Mouse (Mus musculus): ENCODE data around the gene Tmem108.
A peak's percentile ranks its signal among the peaks of the same experiment; 100 is the strongest.

Tmem108 gene

DNA sequence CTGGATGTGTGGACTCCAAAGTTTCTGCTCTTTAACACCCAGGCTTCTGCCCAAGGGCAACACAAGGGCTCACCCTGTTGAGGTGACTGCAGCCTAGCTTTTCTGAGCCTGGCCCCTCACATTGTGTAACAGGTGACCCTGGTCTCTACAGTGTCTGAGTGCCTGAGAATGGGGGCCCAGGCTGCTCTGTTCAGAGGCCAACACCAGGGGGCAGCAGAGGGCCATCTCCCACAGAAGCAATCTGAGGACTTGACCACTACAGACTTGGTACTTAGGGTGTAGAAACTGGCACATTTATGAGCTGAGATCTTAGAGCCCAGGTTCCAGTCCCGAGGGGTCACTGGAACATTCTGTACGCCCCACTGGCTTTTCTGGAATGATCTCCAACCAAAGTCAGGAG lies 271.2 kb downstream of the Tmem108 start:
- no peak overlapping the region for H3K4me3 ChIP-seq (replicated peaks; ENCODE audit: low read length)
- H3K27me3 ChIP-seq (ENCODE audit: insufficient read depth, low read length) = 0 out of 2 replicates have a peak, but pooled peaks cover 2% of the 10 kb centered on the region
- H3K9me3 ChIP-seq (ENCODE audit: low read length) = no peaks in the 10 kb centered on the region
- no peaks in the 10 kb centered on the region for H3K36me3 ChIP-seq (ENCODE audit: insufficient read depth, low read length)
- peaks cover 8% of the 10 kb centered on the region for H3K4me1 ChIP-seq (replicated peaks; ENCODE audit: low read depth, low read length)
- TF ChIP-seq POU5F1 (IDR thresholded peaks at IDR 0.05; ENCODE audit: borderline replicate concordance, low read length) (no peak), CTCF (conservative IDR thresholded peaks at IDR 0.05; ENCODE audit: low read length) (peak; percentile 92)

GRCm38 (mm10) chr9:103489883-103490282 lies 271.8 kb downstream of the Tmem108 start:
- TF ChIP-seq NANOG (IDR thresholded peaks at IDR 0.05; ENCODE audit: borderline replicate concordance, low read length) (no peak), POU5F1 (IDR thresholded peaks at IDR 0.05; ENCODE audit: borderline replicate concordance, low read length) (no peak), CTCF (conservative IDR thresholded peaks at IDR 0.05; ENCODE audit: low read length) (no peak)
- no peaks in the 10 kb centered on the region for H3K36me3 ChIP-seq (ENCODE audit: insufficient read depth, low read length)
- 0 out of 2 replicates have a peak, but pooled peaks cover 2% of the 10 kb centered on the region for H3K27me3 ChIP-seq (ENCODE audit: insufficient read depth, low read length)
- no peaks in the 10 kb centered on the region for H3K9me3 ChIP-seq (ENCODE audit: low read length)
- peaks cover 8% of the 10 kb centered on the region for H3K4me1 ChIP-seq (replicated peaks; ENCODE audit: low read depth, low read length)
- H3K4me3 ChIP-seq (replicated peaks; ENCODE audit: low read length) = no peak overlapping the region

- peaks cover 8% of the 10 kb centered on the region for H3K4me1 ChIP-seq (replicated peaks; ENCODE audit: low read depth, low read length)
- H3K9me3 ChIP-seq (ENCODE audit: low read length) = no peaks in the 10 kb centered on the region
- 0 out of 2 replicates have a peak, but pooled peaks cover 2% of the 10 kb centered on the region for H3K27me3 ChIP-seq (ENCODE audit: insufficient read depth, low read length)
- no peaks in the 10 kb centered on the region for H3K36me3 ChIP-seq (ENCODE audit: insufficient read depth, low read length)
- TF ChIP-seq POU5F1 (IDR thresholded peaks at IDR 0.05; ENCODE audit: borderline replicate concordance, low read length) (no peak), CTCF (conservative IDR thresholded peaks at IDR 0.05; ENCODE audit: low read length) (no peak), NANOG (IDR thresholded peaks at IDR 0.05; ENCODE audit: borderline replicate concordance, low read length) (no peak)
- no peak overlapping the region for H3K4me3 ChIP-seq (replicated peaks; ENCODE audit: low read length)
These were observed 272.5 kb downstream of the Tmem108 start for GRCm38 (mm10) chr9:103489096-103489495.

DNA sequence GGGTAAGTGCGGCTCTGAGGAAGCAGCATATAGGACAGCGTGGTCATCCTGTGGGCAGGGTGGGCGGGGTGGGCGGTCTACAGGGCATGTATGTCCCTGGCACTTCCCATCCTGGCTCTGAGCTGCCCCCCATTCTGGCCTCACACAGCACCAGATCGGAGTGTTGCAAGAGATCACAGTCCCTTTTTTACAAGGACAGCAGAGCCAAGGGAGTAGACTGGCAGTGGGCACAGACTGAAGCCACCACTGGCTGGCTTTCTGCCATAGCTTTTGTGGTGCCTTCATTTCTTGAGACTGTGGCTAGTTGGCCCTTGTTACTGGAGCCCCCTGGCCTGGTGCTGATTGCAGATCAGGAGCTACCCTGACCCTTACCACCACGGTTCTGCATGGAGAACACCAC lies 275.4 kb downstream of the Tmem108 start:
- no peak overlapping the region for H3K4me3 ChIP-seq (replicated peaks; ENCODE audit: low read length)
- no peaks in the 10 kb centered on the region for H3K36me3 ChIP-seq (ENCODE audit: insufficient read depth, low read length)
- no peaks in the 10 kb centered on the region for H3K9me3 ChIP-seq (ENCODE audit: low read length)
- 0 out of 2 replicates have a peak, but pooled peaks cover 4% of the 10 kb centered on the region for H3K27me3 ChIP-seq (ENCODE audit: insufficient read depth, low read length)
- H3K4me1 ChIP-seq (replicated peaks; ENCODE audit: low read depth, low read length) = peaks cover 8% of the 10 kb centered on the region
- TF ChIP-seq NANOG (IDR thresholded peaks at IDR 0.05; ENCODE audit: borderline replicate concordance, low read length) (no peak), POU5F1 (IDR thresholded peaks at IDR 0.05; ENCODE audit: borderline replicate concordance, low read length) (no peak), CTCF (conservative IDR thresholded peaks at IDR 0.05; ENCODE audit: low read length) (no peak)

DNA sequence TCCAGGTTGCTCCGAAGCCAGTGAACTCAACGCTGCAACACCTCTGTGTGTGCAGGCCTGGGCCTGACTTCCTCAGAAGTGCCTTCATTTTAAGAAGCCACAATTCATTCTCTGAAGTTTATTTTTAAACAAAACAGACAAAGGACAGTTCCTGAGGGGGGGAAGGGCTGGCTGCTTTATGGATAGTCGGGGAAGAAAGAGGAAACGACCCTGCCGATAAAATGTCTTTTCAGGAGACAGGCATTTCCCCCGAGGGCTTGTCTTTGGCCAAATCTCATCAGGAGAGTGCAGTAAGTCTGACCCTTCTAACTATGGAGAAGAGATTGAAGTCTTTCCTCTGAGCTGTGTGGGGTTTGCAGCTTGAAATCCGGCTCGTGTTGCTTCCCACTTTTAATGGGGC lies 276.0 kb downstream of the Tmem108 start:
- Histone ChIP-seq H3K4me1 (replicated peaks; ENCODE audit: low read depth, low read length) (peaks cover 8% of the 10 kb centered on the region), H3K9me3 (ENCODE audit: low read length) (no peaks in the 10 kb centered on the region), H3K27me3 (ENCODE audit: insufficient read depth, low read length) (0 out of 2 replicates have a peak, but pooled peaks cover 4% of the 10 kb centered on the region), H3K36me3 (ENCODE audit: insufficient read depth, low read length) (no peaks in the 10 kb centered on the region), H3K4me3 (replicated peaks; ENCODE audit: low read length) (no peak overlapping the region)
- TF ChIP-seq NANOG (IDR thresholded peaks at IDR 0.05; ENCODE audit: borderline replicate concordance, low read length) = no peak
- TF ChIP-seq CTCF (conservative IDR thresholded peaks at IDR 0.05; ENCODE audit: low read length) = no peak
- no peak for TF ChIP-seq POU5F1 (IDR thresholded peaks at IDR 0.05; ENCODE audit: borderline replicate concordance, low read length)

DNA sequence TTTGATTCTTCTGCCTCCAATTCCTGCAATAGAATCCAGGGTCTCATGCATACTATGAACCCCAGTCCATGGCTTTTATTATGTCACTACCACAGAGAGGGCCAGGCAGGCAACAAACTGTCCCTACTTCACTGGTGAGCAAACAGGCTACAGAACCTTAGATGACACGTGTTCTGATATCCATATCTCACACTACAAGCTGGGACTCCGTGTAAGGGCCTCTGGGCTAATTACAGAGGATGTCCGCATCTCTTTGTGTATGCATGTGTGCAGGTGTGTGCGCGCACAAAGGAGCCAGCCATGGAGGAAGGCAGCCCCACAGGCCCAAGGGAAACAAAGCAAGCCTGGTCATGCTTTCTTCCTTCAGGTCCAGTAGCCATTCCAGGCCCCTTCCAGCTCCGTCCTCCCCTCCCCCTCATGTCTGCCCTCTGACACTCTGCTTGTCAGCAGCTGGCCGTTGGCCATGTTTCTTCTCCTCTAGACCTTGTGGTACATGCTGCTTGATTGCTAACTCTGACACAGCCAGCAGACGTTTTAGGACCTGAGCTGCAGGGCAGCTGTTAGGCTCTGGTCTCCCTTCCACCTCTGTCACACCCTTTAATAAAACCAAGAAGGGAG lies 280.9 kb downstream of the Tmem108 start:
- TF ChIP-seq POU5F1 (IDR thresholded peaks at IDR 0.05; ENCODE audit: borderline replicate concordance, low read length) = no peak
- TF ChIP-seq CTCF (conservative IDR thresholded peaks at IDR 0.05; ENCODE audit: low read length) = no peak
- no peak for TF ChIP-seq NANOG (IDR thresholded peaks at IDR 0.05; ENCODE audit: borderline replicate concordance, low read length)
- Histone ChIP-seq H3K36me3 (ENCODE audit: insufficient read depth, low read length) (no peaks in the 10 kb centered on the region), H3K4me1 (replicated peaks; ENCODE audit: low read depth, low read length) (peaks cover under 1% of the 10 kb centered on the region), H3K4me3 (replicated peaks; ENCODE audit: low read length) (no peak overlapping the region), H3K27me3 (ENCODE audit: insufficient read depth, low read length) (0 out of 2 replicates have a peak, but pooled peaks cover 2% of the 10 kb centered on the region), H3K9me3 (ENCODE audit: low read length) (no peaks in the 10 kb centered on the region)

GRCm38 (mm10) chr9:103480044-103480576 lies 281.5 kb downstream of the Tmem108 start, which contains the start of gene Bfsp2:
Gene Bfsp2, minus strand, starts transcription at chr9:103480420.
- Histone ChIP-seq H3K27me3 (ENCODE audit: insufficient read depth, low read length) (0 out of 2 replicates have a peak, but pooled peaks cover 2% of the 10 kb centered on the region), H3K9me3 (ENCODE audit: low read length) (no peaks in the 10 kb centered on the region), H3K4me3 (replicated peaks; ENCODE audit: low read length) (no peak within 1 kb of the TSS), H3K36me3 (ENCODE audit: insufficient read depth, low read length) (no peaks in the 10 kb centered on the region), H3K4me1 (replicated peaks; ENCODE audit: low read depth, low read length) (no peaks in the 10 kb centered on the region)
- TF ChIP-seq CTCF (conservative IDR thresholded peaks at IDR 0.05; ENCODE audit: low read length) = no peak
- TF ChIP-seq POU5F1 (IDR thresholded peaks at IDR 0.05; ENCODE audit: borderline replicate concordance, low read length) = no peak
- TF ChIP-seq NANOG (IDR thresholded peaks at IDR 0.05; ENCODE audit: borderline replicate concordance, low read length) = no peak

- H3K4me3 ChIP-seq (replicated peaks; ENCODE audit: low read length) = no peak overlapping the region
- peaks cover 41% of the 10 kb centered on the region for H3K9me3 ChIP-seq (ENCODE audit: low read length)
- TF ChIP-seq NANOG (IDR thresholded peaks at IDR 0.05; ENCODE audit: borderline replicate concordance, low read length) (no peak), POU5F1 (IDR thresholded peaks at IDR 0.05; ENCODE audit: borderline replicate concordance, low read length) (no peak), CTCF (conservative IDR thresholded peaks at IDR 0.05; ENCODE audit: low read length) (no peak)
- no peaks in the 10 kb centered on the region for H3K4me1 ChIP-seq (replicated peaks; ENCODE audit: low read depth, low read length)
- H3K36me3 ChIP-seq (ENCODE audit: insufficient read depth, low read length) = no peaks in the 10 kb centered on the region
- H3K27me3 ChIP-seq (ENCODE audit: insufficient read depth, low read length) = no peaks in the 10 kb centered on the region
These were observed 286.2 kb downstream of the Tmem108 start for GRCm38 (mm10) chr9:103475414-103475813.
